Mouse (Mus musculus): ENCODE data around the gene Foxk1.

Foxk1 gene

GRCm38 (mm10) chr5:142463461-142464454 is 62.5 kb downstream of the Foxk1 start, which contains the start of gene Ap5z1:
TSS of gene Ap5z1 (plus strand) at chr5:142463944.
- peak; percentile 97 to 98 for DNase-seq (ENCODE audit: inconsistent age in 2 of 2, low spot score in 1 of 2)

- no peak for DNase-seq (ENCODE audit: inconsistent age in 2 of 2, low spot score in 1 of 2)
Measured at GRCm38 (mm10) chr5:142468375-142468774, 67.1 kb downstream of the Foxk1 start.

- peak; percentile 64 to 74 for DNase-seq (ENCODE audit: inconsistent age in 2 of 2, low spot score in 1 of 2)
Measured at GRCm38 (mm10) chr5:142469796-142470195, 68.5 kb downstream of the Foxk1 start.

- no peak for DNase-seq (ENCODE audit: inconsistent age in 2 of 2, low spot score in 1 of 2)
Measured at GRCm38 (mm10) chr5:142473696-142474095, 72.4 kb downstream of the Foxk1 start.

- DNase-seq (ENCODE audit: inconsistent age in 2 of 2, low spot score in 1 of 2) = no peak
Measured at GRCm38 (mm10) chr5:142475669-142476068, 74.4 kb downstream of the Foxk1 start.

GRCm38 (mm10) chr5:142477346-142477745 is 76.0 kb downstream of the Foxk1 start:
- DNase-seq (ENCODE audit: inconsistent age in 2 of 2, low spot score in 1 of 2) = peak; percentile 88 to 90

GRCm38 (mm10) chr5:142477866-142478615 is 76.7 kb downstream of the Foxk1 start:
- DNase-seq (ENCODE audit: inconsistent age in 2 of 2, low spot score in 1 of 2) = peak in 1 of 2 experiments; percentile 58

- peak; percentile 81 to 94 for DNase-seq (ENCODE audit: inconsistent age in 2 of 2, low spot score in 1 of 2)
Measured at GRCm38 (mm10) chr5:142478829-142479435, 77.6 kb downstream of the Foxk1 start.

- DNase-seq (ENCODE audit: inconsistent age in 2 of 2, low spot score in 1 of 2) = peak in 1 of 2 experiments; percentile 82
Measured at GRCm38 (mm10) chr5:142482512-142482911, 81.2 kb downstream of the Foxk1 start.

GRCm38 (mm10) chr5:142483581-142483980 is 82.3 kb downstream of the Foxk1 start:
- peak in 1 of 2 experiments; percentile 70 for DNase-seq (ENCODE audit: inconsistent age in 2 of 2, low spot score in 1 of 2)

GRCm38 (mm10) chr5:142486654-142487053 is 85.4 kb downstream of the Foxk1 start:
- no peak for DNase-seq (ENCODE audit: inconsistent age in 2 of 2, low spot score in 1 of 2)

- DNase-seq (ENCODE audit: inconsistent age in 2 of 2, low spot score in 1 of 2) = no peak
Measured at GRCm38 (mm10) chr5:142489955-142490707, 88.8 kb downstream of the Foxk1 start.

GRCm38 (mm10) chr5:142493307-142493706 is 92.0 kb downstream of the Foxk1 start:
- DNase-seq (ENCODE audit: inconsistent age in 2 of 2, low spot score in 1 of 2) = peak; percentile 53 to 77

GRCm38 (mm10) chr5:142495321-142496096 is 94.2 kb downstream of the Foxk1 start:
- peak; percentile 54 to 72 for DNase-seq (ENCODE audit: inconsistent age in 2 of 2, low spot score in 1 of 2)

GRCm38 (mm10) chr5:142498964-142499363 is 97.7 kb downstream of the Foxk1 start:
- DNase-seq (ENCODE audit: inconsistent age in 2 of 2, low spot score in 1 of 2) = peak in 1 of 2 experiments; percentile 59

GRCm38 (mm10) chr5:142500918-142501317 is 99.6 kb downstream of the Foxk1 start:
- DNase-seq (ENCODE audit: inconsistent age in 2 of 2, low spot score in 1 of 2) = no peak

- peak; percentile 83 to 93 for DNase-seq (ENCODE audit: inconsistent age in 2 of 2, low spot score in 1 of 2)
Measured at GRCm38 (mm10) chr5:142502414-142502813, 101.1 kb downstream of the Foxk1 start.

- no peak for DNase-seq (ENCODE audit: inconsistent age in 2 of 2, low spot score in 1 of 2)
Measured at GRCm38 (mm10) chr5:142504175-142504574, 102.9 kb downstream of the Foxk1 start.

GRCm38 (mm10) chr5:142505695-142506423 is 104.6 kb downstream of the Foxk1 start:
- peak in 1 of 2 experiments; percentile 48 for DNase-seq (ENCODE audit: inconsistent age in 2 of 2, low spot score in 1 of 2)
